Mouse (Mus musculus) thymus, adult 2 months (tissue): ENCODE data around the gene 2610301B20Rik. TPM values are rescaled to one million over a fixed set of nuclear protein-coding genes. Genes with fewer than 3 reads are reported as not detected.

Source experiments
- DNase-seq: peaks from one replicate; pipeline ENCODE4 v3.0.0; 2021
- H3K27ac ChIP-seq: fragments of 200-500 bp; 2 replicates; pipeline ENCODE4 v1.5.1; 2012; ENCODE audit warnings: low read length, control low read depth; ENCODE audit not compliant: control insufficient read depth, insufficient read depth
- H3K27me3 ChIP-seq: fragments of 200-500 bp; 2 replicates; pipeline ENCODE4 v1.6.1; 2012; ENCODE audit warnings: mild to moderate bottlenecking, low read length, moderate library complexity, mixed read lengths; ENCODE audit not compliant: control insufficient read depth, insufficient read depth
- H3K36me3 ChIP-seq: fragments of 200-500 bp; 2 replicates; pipeline ENCODE4 v1.6.1; 2012; ENCODE audit warnings: mild to moderate bottlenecking, low read length, moderate library complexity; ENCODE audit not compliant: control insufficient read depth, insufficient read depth
- H3K4me1 ChIP-seq: fragments of 200-500 bp; replicated peaks from 2 replicates; pipeline ENCODE4 v1.6.1; 2012; ENCODE audit warnings: low read length; ENCODE audit not compliant: control insufficient read depth, insufficient read depth
- H3K4me3 ChIP-seq: fragments of 200-500 bp; 2 replicates; pipeline ENCODE4 v1.5.1; 2012; ENCODE audit warnings: mild to moderate bottlenecking, low read length, control low read depth, moderate library complexity; ENCODE audit not compliant: control insufficient read depth, insufficient read depth
- CTCF ChIP-seq: fragments of 200-500 bp; IDR thresholded peaks from 2 replicates; pipeline ENCODE4 v1.5.1; 2012; ENCODE audit warnings: mild to moderate bottlenecking, control low read depth, low read length, moderate library complexity, borderline replicate concordance; ENCODE audit not compliant: control insufficient read depth, poor library complexity, insufficient read depth; ENCODE audit errors: extremely low read depth
- POLR2A ChIP-seq: fragments of 200-500 bp; IDR thresholded peaks from 2 replicates; pipeline ENCODE4 v1.6.1; 2012; ENCODE audit warnings: mild to moderate bottlenecking, low read length, control low read depth, moderate library complexity; ENCODE audit not compliant: control insufficient read depth, poor library complexity, insufficient read depth; ENCODE audit errors: extremely low read depth
- WGBS: fragments of 180-500 bp; shearing (Covaris S2); methylation state at CpG from one replicate; pipeline ENCODE4 v1.1.7; 2018; 5-methylcytosine and 5-hydroxymethylcytosine counted together
- polyA plus RNA-seq: library from polyadenylated mRNA; depleted of rRNA; stranded (reverse); fragments of >200 nt; gene quantifications from 2 replicates; pipeline ENCODE4 v1.2.3, GENCODE M21; 2012; rRNA removed

The 2610301B20Rik gene
- polyA plus RNA-seq: 4.2 and 5.9 TPM in 2 replicates

GRCm38 (mm10) chr4:10873920-10874665 is at the start of gene 2610301B20Rik:
Gene 2610301B20Rik, plus strand, starts transcription at chr4:10874498.
- WGBS: under 1% methylated on average over 68 of the region's 68 CpGs
- DNase-seq: peak; percentile 92
- H3K4me3 ChIP-seq: peak within 1 kb of the TSS; percentile 96

DNA sequence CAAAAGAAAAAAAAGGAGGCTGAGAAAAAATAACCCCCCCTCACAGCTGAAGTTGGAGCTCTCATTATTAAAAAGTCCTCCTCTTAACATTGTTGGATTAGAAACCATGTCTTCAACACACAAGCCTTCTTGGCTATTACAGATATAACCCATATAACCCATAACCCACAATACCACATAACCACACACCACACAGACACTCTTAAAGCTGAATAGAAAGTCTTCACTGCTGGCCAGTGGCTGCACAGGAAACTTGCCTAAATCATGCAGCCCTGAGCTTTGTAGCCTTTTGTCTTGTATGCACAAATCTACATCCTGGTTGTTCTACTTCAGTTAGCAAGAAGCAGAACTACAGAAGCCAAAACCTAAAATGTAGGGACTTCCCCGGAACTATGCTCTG is 41.0 kb upstream of the 2610301B20Rik start:
- Histone ChIP-seq H3K4me3 (no peak overlapping the region), H3K27ac (no peak overlapping the region), H3K27me3 (no peaks in the 10 kb centered on the region), H3K4me1 (no peaks in the 10 kb centered on the region), H3K36me3 (no peaks in the 10 kb centered on the region)
- DNase-seq: no peak
- TF ChIP-seq POLR2A (no peak), CTCF (no peak)
- 30% methylated on average over 1 of the region's 1 CpGs for WGBS

More at GRCm38 (mm10) chr4:10873920-10874665, at the start of gene 2610301B20Rik:
- TF ChIP-seq POLR2A: no peak
- TF ChIP-seq CTCF: peak; percentile 21; the same call in 1 of the 2 replicates
- H3K4me1 ChIP-seq: peaks cover 4% of the 10 kb centered on the region; the same call in 1 of the 2 replicates
- H3K36me3 ChIP-seq: no peaks in the 10 kb centered on the region
- H3K27me3 ChIP-seq: no peaks in the 10 kb centered on the region
- H3K27ac ChIP-seq: peak within 1 kb of the TSS; percentile 89

- no peak for TF ChIP-seq CTCF
- WGBS: 80% methylated on average over 6 of the region's 6 CpGs
- H3K27ac ChIP-seq: no peak overlapping the region
- H3K27me3 ChIP-seq: no peaks in the 10 kb centered on the region
- H3K36me3 ChIP-seq: no peaks in the 10 kb centered on the region
- no peak overlapping the region for H3K4me3 ChIP-seq
- DNase-seq: peak; percentile 30
- no peaks in the 10 kb centered on the region for H3K4me1 ChIP-seq
Measured at GRCm38 (mm10) chr4:10835252-10836051, 38.8 kb upstream of the 2610301B20Rik start.

- no peaks in the 10 kb centered on the region for H3K36me3 ChIP-seq
- no peak for TF ChIP-seq POLR2A
- no peak for TF ChIP-seq CTCF
- no peak for DNase-seq
- no peak overlapping the region for H3K4me3 ChIP-seq
- no peak overlapping the region for H3K27ac ChIP-seq
- WGBS: 88% methylated on average over 7 of the region's 7 CpGs
- H3K4me1 ChIP-seq: no peaks in the 10 kb centered on the region
- H3K27me3 ChIP-seq: no peaks in the 10 kb centered on the region
Measured at GRCm38 (mm10) chr4:10845848-10846247, 28.4 kb upstream of the 2610301B20Rik start.

- DNase-seq: no peak
- Histone ChIP-seq H3K4me3 (no peak overlapping the region), H3K36me3 (no peaks in the 10 kb centered on the region), H3K4me1 (no peaks in the 10 kb centered on the region), H3K27me3 (no peaks in the 10 kb centered on the region), H3K27ac (no peak overlapping the region)
- TF ChIP-seq POLR2A: no peak
- no peak for TF ChIP-seq CTCF
- WGBS: 91% methylated on average over 7 of the region's 7 CpGs
Measured at GRCm38 (mm10) chr4:10849812-10850211, 24.5 kb upstream of the 2610301B20Rik start.

DNA sequence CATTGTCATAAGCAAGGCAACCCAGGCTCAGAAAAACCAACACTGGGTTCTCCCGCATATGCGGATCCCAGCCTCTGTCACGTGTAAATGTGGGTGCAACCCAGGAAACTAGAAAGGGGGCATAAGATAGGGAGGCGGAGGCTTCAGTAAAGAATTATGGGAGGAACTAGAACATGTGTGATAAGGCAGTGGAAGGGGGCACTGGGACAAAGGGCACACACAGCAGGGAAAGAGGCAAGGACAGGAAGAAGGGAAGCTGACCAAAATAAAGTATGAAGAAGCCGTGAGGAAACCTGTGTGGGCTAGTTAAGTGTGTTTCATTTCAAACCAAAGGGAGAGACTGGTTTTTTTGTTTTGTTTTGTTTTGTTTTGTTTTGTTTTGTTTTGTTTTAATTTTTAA is 23.3 kb upstream of the 2610301B20Rik start:
- H3K36me3 ChIP-seq: no peaks in the 10 kb centered on the region
- H3K27me3 ChIP-seq: no peaks in the 10 kb centered on the region
- TF ChIP-seq POLR2A (no peak), CTCF (no peak)
- H3K27ac ChIP-seq: no peak overlapping the region
- no peak for DNase-seq
- WGBS: 77% methylated on average over 5 of the region's 5 CpGs
- no peaks in the 10 kb centered on the region for H3K4me1 ChIP-seq
- no peak overlapping the region for H3K4me3 ChIP-seq
